Mouse (Mus musculus) duodenum, adult 2 months (tissue): ENCODE results near the gene 4930596D02Rik. TPM values are rescaled to one million over a fixed set of nuclear protein-coding genes. Genes with fewer than 3 reads are reported as not detected.

Experiments
- polyA plus RNA-seq: library from polyadenylated mRNA; depleted of rRNA; stranded (reverse); fragments of >200 nt; gene quantifications from 2 replicates; pipeline ENCODE4 v1.2.3, GENCODE M21; 2012; ENCODE audit warnings: low replicate concordance; rRNA removed

The 4930596D02Rik gene
- not detected in 2 replicates for polyA plus RNA-seq

DNA sequence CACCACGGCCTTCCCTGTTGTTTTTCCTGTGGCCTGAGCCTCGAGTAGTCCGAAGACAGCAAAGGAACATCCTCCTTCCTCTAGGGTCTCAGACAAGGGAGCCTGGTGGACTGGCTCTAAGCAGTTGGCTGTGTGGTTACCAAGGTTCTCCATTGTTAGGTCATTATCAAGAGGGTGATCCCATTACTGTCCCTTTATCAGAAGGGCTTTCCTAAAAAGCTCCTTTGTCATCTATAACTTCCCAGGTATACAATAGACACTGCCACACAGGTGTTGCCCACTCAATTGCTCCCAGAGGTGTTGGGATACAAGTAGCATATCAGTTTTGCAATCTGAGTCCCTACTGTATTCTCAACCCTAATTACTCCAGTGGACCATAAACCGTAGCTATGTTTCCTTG, at the start of gene 4930596D02Rik:
TSS of gene 4930596D02Rik (minus strand) at position 101 of the 400 bp plus-strand sequence.

